Mouse (Mus musculus) lung, embryonic 14.5 days (tissue): ENCODE measurements around the gene Egln2. TPM values are rescaled to one million over a fixed set of nuclear protein-coding genes. Genes with fewer than 3 reads are reported as not detected.

ENCODE experiments used
- ATAC-seq: fragments of 200-750 bp; cut with Nextera tagmentation; 2 replicates; pipeline ENCODE4 v1.8.0; 2017; ENCODE audit warnings: mild to moderate bottlenecking, moderate TSS enrichment, moderate library complexity; ENCODE audit not compliant: insufficient read depth
- DNase-seq: peaks from one replicate; pipeline ENCODE4 v3.0.0-alpha.2; 2015
- H3K27ac ChIP-seq: fragments of 300-500 bp; sonication (generic); 2 replicates; pipeline ENCODE4 v1.5.1; 2014; ENCODE audit warnings: low read depth, mild to moderate bottlenecking, moderate library complexity
- H3K27me3 ChIP-seq: fragments of 300-500 bp; sonication (generic); 2 replicates; pipeline ENCODE4 v1.6.1; 2014; ENCODE audit warnings: low read length, control low read depth; ENCODE audit not compliant: insufficient read depth
- H3K36me3 ChIP-seq: fragments of 300-500 bp; sonication (generic); 2 replicates; pipeline ENCODE4 v1.6.1; 2014; ENCODE audit warnings: control low read depth; ENCODE audit not compliant: insufficient read depth
- H3K4me1 ChIP-seq: fragments of 300-500 bp; sonication (generic); 2 replicates; pipeline ENCODE4 v1.6.1; 2014; ENCODE audit warnings: antibody characterized with exemption, control low read depth; ENCODE audit not compliant: insufficient read depth
- H3K4me2 ChIP-seq: fragments of 300-500 bp; sonication (generic); 2 replicates; pipeline ENCODE4 v1.6.1; 2014; ENCODE audit warnings: mild to moderate bottlenecking
- H3K4me3 ChIP-seq: fragments of 300-500 bp; sonication (generic); 2 replicates; pipeline ENCODE4 v1.5.1; 2014; ENCODE audit warnings: low read depth, low read length
- H3K9ac ChIP-seq: fragments of 300-500 bp; sonication (generic); 2 replicates; pipeline ENCODE4 v1.6.1; 2014
- H3K9me3 ChIP-seq: fragments of 300-500 bp; sonication (generic); 2 replicates; pipeline ENCODE4 v1.6.1; 2016; ENCODE audit warnings: low read depth, low read length, control low read depth
- CTCF ChIP-seq: IDR thresholded peaks from 2 replicates; pipeline ENCODE4 v1.5.1; 2016; ENCODE audit warnings: antibody characterized with exemption, low read depth
- WGBS: fragments of 180-500 bp; shearing (Covaris S2); extraction: QIAGEN DNeasy Blood & Tissue Kit; methylation state at CpG from one replicate; pipeline ENCODE4 v1.1.7; 2014; 5-methylcytosine and 5-hydroxymethylcytosine counted together
- polyA plus RNA-seq: library from polyadenylated mRNA; unstranded; fragments of >200 nt; fragmentation: Nextera tagmentation; extraction: Ambion mirVana; gene quantifications from 2 replicates; pipeline ENCODE4 v1.2.1, GENCODE M21; 2014

The Egln2 gene
- polyA plus RNA-seq, 1 experiment from 2014 or later = 50.0 TPM

DNA sequence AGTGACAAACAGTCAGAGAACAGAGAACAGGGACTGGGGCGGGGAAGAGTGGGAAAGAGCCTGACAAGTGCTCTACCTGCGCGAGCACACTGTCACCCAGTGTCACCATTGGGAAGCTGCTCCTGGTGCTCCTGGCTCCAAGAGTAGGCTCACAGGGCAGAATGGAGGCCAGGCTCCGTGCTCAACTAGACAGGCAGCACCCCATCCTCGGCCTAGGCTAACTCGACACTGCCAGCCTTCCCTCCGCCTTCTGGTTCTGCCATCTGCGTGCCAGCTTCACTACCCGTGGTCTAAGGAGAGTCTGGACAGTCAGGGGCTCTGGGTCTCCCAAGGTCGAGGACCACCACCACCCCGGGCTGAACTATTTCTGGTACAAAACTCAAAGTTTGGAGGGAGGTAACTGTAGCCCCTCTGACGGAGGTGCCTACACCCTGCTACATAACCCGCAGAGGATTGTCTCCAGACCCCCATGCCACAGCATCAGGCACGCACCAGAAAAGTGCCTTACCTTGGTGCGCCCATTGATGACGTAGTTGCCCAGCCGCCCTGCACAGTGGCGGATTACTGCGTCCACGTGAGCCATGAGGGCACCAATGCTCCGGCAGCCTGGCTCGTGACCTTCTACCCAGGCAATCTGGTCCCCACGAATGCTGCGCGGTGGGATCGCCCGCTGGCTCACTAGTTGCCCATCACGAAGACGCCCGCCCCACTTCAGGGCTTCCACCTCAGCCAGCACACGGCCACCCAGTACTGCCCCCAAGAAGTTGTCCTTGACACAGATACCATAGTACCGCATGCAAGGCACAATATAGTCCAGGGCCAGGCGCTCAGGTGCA is 2.3 kb downstream of the Egln2 start:
- Histone ChIP-seq H3K4me2 (peak overlapping the region; percentile 82), H3K36me3 (peaks cover 50% of the 10 kb centered on the region), H3K9ac (peak overlapping the region; percentile 85), H3K4me3 (peak overlapping the region; percentile 71), H3K27ac (no peak overlapping the region), H3K27me3 (no peaks in the 10 kb centered on the region), H3K9me3 (no peaks in the 10 kb centered on the region), H3K4me1 (peaks cover 18% of the 10 kb centered on the region)
- DNase-seq = no peak
- no peak for TF ChIP-seq CTCF
- WGBS = 75% methylated on average over 33 of the region's 33 CpGs
- ATAC-seq = no peak

DNA sequence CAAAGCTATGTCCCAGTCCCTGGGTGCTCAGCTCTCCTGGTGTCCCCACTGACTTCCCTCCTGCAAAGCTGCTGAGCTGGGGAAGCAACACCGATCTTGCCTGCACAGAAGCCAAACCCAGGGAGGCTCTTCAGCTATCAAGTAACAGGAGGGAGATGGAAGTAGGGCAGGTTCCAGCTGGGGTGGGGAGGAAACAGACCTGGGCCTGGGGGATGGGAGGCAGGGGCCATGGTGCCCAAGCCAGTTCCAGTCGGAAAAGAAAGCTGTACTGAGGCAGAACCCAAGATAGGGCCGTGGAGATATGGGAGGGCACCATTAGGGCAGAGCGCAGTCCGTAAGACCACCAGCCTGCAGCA is 3.2 kb downstream of the Egln2 start:
- peaks cover 18% of the 10 kb centered on the region for H3K4me1 ChIP-seq
- peaks cover 59% of the 10 kb centered on the region for H3K36me3 ChIP-seq
- H3K9ac ChIP-seq = peak overlapping the region; percentile 85
- no peaks in the 10 kb centered on the region for H3K27me3 ChIP-seq
- no peak for TF ChIP-seq CTCF
- peak overlapping the region; percentile 12; the same call in 1 of the 2 replicates for H3K4me3 ChIP-seq
- ATAC-seq = no peak
- DNase-seq = no peak
- peak overlapping the region; percentile 82 for H3K4me2 ChIP-seq
- no peak overlapping the region; the same call in 1 of the 2 replicates for H3K27ac ChIP-seq
- WGBS = 64% methylated on average over 5 of the region's 5 CpGs
- no peaks in the 10 kb centered on the region for H3K9me3 ChIP-seq

DNA sequence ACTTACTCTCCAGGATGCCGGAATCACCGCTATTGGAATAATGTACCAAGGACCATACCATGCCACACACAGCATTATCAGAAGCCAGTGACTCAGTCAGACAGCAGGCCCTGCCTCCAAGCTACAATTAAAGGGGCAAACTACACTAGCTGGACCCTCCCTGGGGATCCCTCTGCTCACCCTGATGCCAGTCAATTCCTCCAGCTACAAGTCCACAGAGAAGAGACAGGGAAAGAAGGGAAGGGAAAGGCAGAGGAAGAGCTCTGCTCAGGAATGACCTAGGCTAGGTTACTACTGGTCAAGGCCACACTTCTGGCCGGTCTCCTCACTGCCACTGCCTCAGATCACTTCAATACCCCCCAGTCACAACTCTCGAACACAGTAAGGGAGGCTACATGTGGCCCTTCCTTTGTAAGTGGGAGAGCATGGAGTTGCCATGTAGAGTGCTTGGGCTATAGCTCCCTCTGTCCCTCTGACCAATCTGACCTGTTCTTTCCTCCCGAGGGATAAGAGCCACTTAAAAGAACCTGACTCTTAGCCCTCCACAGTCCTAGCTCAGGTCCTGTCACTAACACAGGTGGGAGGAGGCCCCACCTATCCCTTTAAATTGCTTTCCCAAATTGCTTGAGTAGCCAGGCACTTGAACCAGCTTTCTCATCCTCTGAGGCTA is 3.7 kb downstream of the Egln2 start:
- DNase-seq = no peak
- H3K4me2 ChIP-seq = peak overlapping the region; percentile 82
- no peaks in the 10 kb centered on the region for H3K9me3 ChIP-seq
- 80% methylated on average over 5 of the region's 5 CpGs for WGBS
- ATAC-seq = no peak
- peaks cover 18% of the 10 kb centered on the region for H3K4me1 ChIP-seq
- peak overlapping the region; percentile 12; the same call in 1 of the 2 replicates for H3K4me3 ChIP-seq
- H3K9ac ChIP-seq = peak overlapping the region; percentile 85
- no peak overlapping the region; the same call in 1 of the 2 replicates for H3K27ac ChIP-seq
- TF ChIP-seq CTCF = no peak
- H3K36me3 ChIP-seq = peaks cover 64% of the 10 kb centered on the region
- no peaks in the 10 kb centered on the region for H3K27me3 ChIP-seq

DNA sequence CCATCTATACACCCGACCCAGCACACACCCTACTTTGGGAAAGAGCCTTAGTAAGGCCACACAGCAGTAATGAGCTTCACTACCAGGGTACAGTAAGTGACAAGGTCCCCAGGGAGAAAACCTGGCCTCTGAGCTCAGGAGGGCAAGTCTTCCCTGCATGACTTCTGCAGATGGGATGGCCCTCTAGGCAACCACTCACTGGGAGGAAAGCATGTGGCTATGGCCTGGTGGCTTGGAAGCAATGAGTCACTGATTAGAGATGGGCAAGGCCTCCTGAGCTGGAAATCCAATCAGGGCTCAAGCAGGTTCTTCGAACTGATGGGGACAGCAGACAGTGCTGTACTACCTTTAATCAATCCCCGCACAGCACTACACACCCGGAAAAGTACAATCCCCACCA is 4.9 kb downstream of the Egln2 start:
- no peak for TF ChIP-seq CTCF
- Histone ChIP-seq H3K36me3 (peaks cover 73% of the 10 kb centered on the region), H3K9me3 (no peaks in the 10 kb centered on the region), H3K4me2 (no peak overlapping the region), H3K4me1 (peaks cover 18% of the 10 kb centered on the region), H3K27ac (no peak overlapping the region), H3K9ac (no peak overlapping the region), H3K27me3 (no peaks in the 10 kb centered on the region), H3K4me3 (no peak overlapping the region)
- DNase-seq (no peak), ATAC-seq (no peak)
- 82% methylated on average over 4 of the region's 4 CpGs for WGBS

DNA sequence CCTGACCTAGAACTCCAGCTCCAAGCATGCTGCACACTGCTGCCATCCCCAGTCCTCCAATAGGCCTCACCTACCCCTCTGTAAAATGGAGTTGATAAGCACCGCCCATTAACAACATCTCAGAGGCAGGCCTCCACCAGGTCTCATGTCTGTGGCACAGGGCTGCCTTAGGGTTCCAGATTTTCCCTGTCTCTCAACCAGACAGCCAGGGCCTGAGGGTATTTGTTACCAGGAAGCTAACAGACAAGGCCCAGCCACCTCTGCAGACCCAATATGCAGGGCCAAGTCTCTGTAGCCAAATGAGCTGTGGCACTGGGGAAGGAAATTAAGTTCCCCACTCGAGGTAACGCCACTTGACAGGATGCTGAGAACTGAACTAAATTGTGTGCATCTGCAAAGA is 5.7 kb downstream of the Egln2 start:
- Histone ChIP-seq H3K9me3 (no peaks in the 10 kb centered on the region), H3K4me1 (peaks cover 18% of the 10 kb centered on the region), H3K4me3 (no peak overlapping the region), H3K36me3 (peaks cover 77% of the 10 kb centered on the region), H3K27me3 (no peaks in the 10 kb centered on the region), H3K9ac (no peak overlapping the region), H3K27ac (no peak overlapping the region), H3K4me2 (no peak overlapping the region)
- 85% methylated on average over 3 of the region's 3 CpGs for WGBS
- no peak for DNase-seq
- no peak for TF ChIP-seq CTCF
- ATAC-seq = no peak

DNA sequence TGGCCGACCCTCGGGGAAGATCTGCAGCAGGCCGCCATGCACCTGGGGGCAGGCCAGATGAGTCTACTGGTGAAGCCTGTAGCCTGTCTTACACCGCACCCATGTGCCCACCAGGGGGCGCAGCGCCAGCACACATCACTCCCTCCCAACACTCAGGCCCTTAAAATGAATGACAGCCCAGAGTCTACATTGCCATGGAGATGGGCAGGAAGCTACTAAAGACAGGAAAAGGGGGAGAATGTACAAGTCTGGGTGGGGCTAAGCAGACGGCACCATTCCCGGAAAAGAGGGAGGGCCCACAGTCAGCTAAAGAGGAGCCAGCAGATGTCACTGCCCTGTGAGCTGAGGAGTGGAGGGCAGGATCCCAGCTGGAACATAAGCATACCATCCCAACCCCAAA is 6.7 kb downstream of the Egln2 start:
- Histone ChIP-seq H3K9me3 (no peaks in the 10 kb centered on the region), H3K4me1 (peaks cover 12% of the 10 kb centered on the region), H3K27me3 (no peaks in the 10 kb centered on the region), H3K4me2 (no peak overlapping the region), H3K9ac (no peak overlapping the region), H3K27ac (no peak overlapping the region), H3K36me3 (peaks cover 73% of the 10 kb centered on the region), H3K4me3 (no peak overlapping the region)
- TF ChIP-seq CTCF = peak; percentile 99
- DNase-seq = peak; percentile 92
- 9% methylated on average over 8 of the region's 8 CpGs for WGBS
- ATAC-seq = peak; percentile 93

DNA sequence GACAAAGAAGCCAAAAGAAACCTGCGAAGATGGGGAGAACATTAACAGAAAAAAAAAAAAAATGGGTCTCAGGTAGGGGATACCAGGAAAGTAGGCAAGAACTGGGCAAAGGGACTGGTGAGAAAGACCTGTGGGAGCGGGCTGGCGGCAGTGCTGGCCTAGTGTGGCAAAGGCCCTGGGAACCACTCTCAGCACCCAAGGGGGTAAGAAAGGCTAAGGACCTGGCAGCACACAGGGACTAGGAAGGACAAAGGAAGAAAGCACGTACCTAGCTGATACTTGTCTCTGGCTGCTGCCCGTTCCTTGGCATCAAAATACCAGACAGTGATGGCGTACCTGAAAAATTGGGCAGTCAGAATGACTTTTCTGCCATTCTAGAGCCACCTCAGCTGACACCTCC is 7.3 kb downstream of the Egln2 start:
- 95% methylated on average over 6 of the region's 6 CpGs for WGBS

More for the DNA sequence above, 7.3 kb downstream of the Egln2 start:
- H3K36me3 ChIP-seq = peaks cover 67% of the 10 kb centered on the region
- H3K4me2 ChIP-seq = no peak overlapping the region
- H3K9ac ChIP-seq = no peak overlapping the region
- no peaks in the 10 kb centered on the region for H3K9me3 ChIP-seq
- no peak for DNase-seq
- no peak for TF ChIP-seq CTCF
- H3K4me1 ChIP-seq = peaks cover 12% of the 10 kb centered on the region; the same call in 1 of the 2 replicates
- no peaks in the 10 kb centered on the region for H3K27me3 ChIP-seq
- no peak overlapping the region for H3K4me3 ChIP-seq
- no peak for ATAC-seq
- H3K27ac ChIP-seq = no peak overlapping the region
